Mouse (Mus musculus) kidney, adult 8-10 months (tissue): Measurements from ENCODE around the gene Olfr629.
"Not testable (repeated sequence)": the region's sequence is repeated elsewhere in the genome, so short reads cannot be mapped to it uniquely, and the experiment has no call there.

Experiments
- DNase-seq, 2 experiments: peaks; one replicate each; pipeline ENCODE4 v3.0.0; 2022

The Olfr629 gene

DNA sequence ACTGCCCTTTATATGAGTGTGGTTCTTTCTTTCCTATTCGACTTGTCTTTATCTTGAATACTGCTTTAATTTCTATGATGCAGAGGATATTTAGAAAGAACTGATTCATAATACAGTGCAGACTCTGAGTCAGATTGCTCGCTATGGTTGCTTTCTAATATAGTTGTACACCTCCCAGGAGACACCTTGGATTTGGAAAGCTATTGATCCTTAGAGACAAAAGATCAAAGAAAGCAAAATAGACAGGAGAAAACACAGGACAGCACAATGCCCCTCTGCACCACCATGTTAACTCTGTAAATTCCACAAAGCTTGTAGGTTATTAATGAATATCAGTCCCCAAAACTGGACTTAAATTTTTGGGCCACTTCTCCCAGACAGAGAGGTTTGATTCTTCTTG is at the start of gene Olfr629:
Olfr629 (minus strand) TSS at position 101 of the 400 bp plus-strand sequence.
- no peak for DNase-seq

GRCm38 (mm10) chr7:103792669-103793388 is 48.1 kb upstream of the Olfr629 start:
- no peak for DNase-seq

DNA sequence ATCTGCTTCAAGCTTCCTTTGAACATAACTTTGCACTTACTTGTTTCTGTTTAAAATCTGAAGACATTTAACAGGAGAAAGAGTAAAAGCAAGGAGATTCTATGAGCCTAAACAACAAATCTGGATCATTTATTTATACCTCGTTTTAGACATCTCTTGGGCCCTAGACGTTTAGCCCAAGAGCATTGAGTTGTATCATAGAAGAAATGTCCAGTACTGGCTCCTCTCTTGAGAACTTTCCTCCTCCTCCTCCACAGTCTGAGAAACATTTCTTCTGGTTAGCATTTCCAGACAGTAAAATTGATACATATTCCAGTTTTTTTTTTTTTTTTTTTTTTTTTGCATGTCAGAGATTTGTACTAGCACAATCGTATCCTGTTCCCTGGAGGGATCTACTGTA is 47.0 kb upstream of the Olfr629 start, which contains the start of gene Olfr67:
Olfr67 (minus strand) TSS at position 101 of the 400 bp plus-strand sequence.
- no peak for DNase-seq

GRCm38 (mm10) chr7:103779598-103779997 is 34.9 kb upstream of the Olfr629 start, which contains the start of gene Olfr68:
Gene Olfr68, minus strand, starts transcription at chr7:103779698.
- DNase-seq: no peak

- DNase-seq: not testable (repeated sequence)
These were observed 32.9 kb upstream of the Olfr629 start for GRCm38 (mm10) chr7:103777652-103778051.

GRCm38 (mm10) chr7:103771494-103771893 is 26.8 kb upstream of the Olfr629 start, which contains the start of gene Olfr69:
Gene Olfr69, minus strand, starts transcription at chr7:103771594.
- no peak for DNase-seq

DNA sequence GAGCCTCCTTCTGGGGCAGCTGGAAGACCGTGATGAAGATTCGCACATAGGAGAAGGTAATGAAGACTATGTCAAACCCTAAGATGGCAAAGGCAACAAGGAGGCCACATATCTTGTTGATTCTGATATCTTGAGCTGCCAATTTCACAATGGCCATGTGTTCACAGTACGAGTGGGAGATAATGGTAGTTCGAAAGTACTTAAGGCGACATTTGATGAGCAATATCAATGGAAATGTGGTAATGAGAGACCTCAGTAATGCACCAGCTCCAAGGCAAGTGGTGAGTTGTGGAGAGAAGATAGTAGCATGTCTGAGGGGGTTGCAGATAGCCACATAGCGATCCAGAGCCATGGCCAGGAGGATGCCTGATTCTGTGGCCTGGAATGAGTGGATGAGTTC is 22.9 kb upstream of the Olfr629 start:
- DNase-seq: not testable (repeated sequence)

GRCm38 (mm10) chr7:103762212-103762611 is 17.5 kb upstream of the Olfr629 start:
- not testable (repeated sequence) for DNase-seq

DNA sequence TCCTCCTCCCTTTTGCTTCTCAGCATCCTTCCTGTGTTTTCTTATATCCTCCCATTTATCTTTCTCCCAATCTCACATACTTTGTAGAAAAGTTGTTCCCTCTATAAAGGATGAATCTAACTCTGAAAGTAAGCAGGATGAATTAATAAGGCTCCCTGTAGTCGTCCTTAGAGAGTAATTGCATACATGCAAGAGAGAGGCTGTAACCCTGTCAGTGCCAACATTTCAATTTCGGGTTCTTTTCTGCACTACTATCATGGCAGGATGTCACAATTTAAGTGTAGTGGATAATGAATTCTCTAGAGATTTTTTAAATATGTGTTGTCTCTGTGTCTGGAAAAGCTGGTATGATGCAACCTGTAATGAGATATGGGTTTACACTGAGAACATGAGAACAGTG is 12.5 kb upstream of the Olfr629 start, which contains the start of gene Olfr630:
Olfr630 (minus strand) TSS at position 101 of the 400 bp plus-strand sequence.
- DNase-seq: no peak

DNA sequence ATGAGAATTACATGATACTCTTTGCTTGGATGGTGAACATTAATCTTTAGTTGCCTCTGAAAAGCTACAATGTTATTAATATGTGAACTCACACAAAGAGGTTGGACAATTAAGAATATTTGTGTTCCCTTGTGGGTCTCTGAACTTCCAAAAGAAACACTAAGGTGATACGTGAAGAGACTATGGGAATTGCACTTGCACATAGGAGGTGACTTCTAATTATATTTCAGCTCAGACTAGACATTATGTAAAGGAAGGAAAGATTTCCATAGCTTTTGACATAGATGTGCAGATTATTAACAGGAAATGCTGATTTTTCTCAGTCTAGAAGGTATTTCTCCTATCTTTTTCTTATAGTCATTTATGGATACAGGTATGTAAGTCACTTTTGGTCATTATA is 14.7 kb downstream of the Olfr629 start, which contains the start of gene Olfr628:
Olfr628 (plus strand) TSS at position 301 of the 400 bp plus-strand sequence.
- DNase-seq: no peak

DNA sequence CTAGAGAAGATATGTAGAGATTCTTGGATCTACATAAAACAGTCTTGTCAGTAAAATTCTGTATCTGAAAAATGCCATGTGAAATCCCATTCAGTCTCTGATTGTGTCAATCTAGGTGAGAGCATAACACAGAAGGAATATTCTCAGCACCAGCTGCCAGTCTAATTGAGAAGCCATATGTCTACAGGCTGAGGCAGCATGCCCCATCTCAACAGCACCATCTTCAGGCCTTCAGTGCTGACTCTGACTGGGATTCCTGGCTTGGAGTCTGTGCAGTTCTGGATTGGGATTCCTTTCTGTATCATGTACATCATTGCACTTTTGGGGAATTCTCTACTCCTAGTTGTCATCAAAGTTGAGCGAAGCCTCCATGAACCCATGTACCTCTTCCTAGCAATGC is 28.3 kb downstream of the Olfr629 start:
- DNase-seq: not testable (repeated sequence)

GRCm38 (mm10) chr7:103714371-103714770 is 30.4 kb downstream of the Olfr629 start, which contains the start of gene Olfr243:
Gene Olfr243, plus strand, starts transcription at chr7:103714671.
- no peak for DNase-seq

GRCm38 (mm10) chr7:103712024-103712423 is 32.7 kb downstream of the Olfr629 start:
- DNase-seq: no peak

- DNase-seq: no peak
These were observed 45.3 kb downstream of the Olfr629 start for GRCm38 (mm10) chr7:103699469-103699868.
